Mouse (Mus musculus) kidney, adult 8-10 months (tissue): ENCODE data around the gene Gucy2g.
"Not testable (repeated sequence)": the region's sequence is repeated elsewhere in the genome, so short reads cannot be mapped to it uniquely, and the experiment has no call there.

Experiments
- DNase-seq, 2 experiments: peaks; one replicate each; pipeline ENCODE4 v3.0.0; 2022

Gene Gucy2g

GRCm38 (mm10) chr19:55158606-55159005 is 82.4 kb downstream of the Gucy2g start:
- no peak for DNase-seq

DNA sequence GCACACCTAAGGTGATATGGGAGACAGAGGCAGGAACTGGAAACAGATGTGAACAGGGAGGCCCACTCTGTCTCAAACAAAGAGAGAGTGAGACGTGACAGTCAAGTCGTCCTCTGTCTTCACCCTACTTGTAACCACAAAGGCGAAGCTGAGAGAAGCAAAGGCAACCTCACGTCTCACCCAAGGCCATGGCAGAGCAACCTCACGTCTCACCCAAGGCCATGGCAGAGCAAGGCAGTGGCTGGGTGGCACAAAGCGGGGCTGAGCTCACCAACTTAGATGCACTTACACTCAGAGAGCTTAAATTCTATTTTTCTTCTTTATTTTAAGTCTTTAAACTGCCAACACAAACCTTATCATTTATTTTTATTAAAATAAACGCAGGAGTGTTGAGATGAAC is 84.0 kb downstream of the Gucy2g start:
- no peak for DNase-seq

- DNase-seq, result no peak
These were observed 88.1 kb downstream of the Gucy2g start for GRCm38 (mm10) chr19:55152983-55153382.

DNA sequence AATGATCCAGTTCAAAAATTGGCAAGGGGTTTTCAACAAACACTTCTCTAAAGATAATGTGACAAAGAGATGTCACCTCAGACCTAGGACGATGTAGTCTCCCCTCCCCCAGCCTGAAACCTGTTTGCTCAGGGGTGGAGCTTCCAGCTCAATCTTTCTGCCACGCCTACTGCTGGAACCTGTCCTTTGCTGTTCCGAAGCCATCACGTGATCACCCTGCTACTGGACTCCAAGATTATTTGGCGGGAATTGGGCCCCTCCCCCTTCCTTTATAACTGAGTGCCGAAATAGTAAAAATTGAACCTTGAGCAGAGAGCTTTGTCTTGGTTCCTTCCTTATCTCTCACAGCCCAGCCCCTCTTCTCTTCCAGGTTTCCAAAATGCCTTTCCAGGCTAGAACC is 88.8 kb downstream of the Gucy2g start:
- DNase-seq, result not testable (repeated sequence)

DNA sequence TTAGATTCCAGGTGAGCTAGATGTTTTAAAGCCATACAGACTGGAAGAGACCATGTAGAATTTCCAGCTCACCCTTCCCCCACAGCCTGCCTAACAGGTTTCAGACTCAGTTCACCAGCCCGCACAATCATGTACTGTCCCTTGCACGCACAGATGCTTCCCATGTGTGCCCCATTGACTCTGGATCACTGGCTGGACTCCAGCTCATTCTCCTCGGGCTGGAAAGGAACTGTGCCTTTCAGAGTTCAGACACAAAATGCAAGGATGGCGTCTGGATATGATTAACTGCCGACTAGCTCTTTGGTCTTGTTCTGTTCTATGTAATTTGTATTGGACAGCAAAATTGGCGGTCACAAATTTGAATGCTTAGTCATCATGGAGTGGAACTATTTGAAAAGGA is 91.4 kb downstream of the Gucy2g start:
- no peak for DNase-seq

- no peak for DNase-seq
These were observed 92.9 kb downstream of the Gucy2g start for GRCm38 (mm10) chr19:55148109-55148508.
